Mouse (Mus musculus) stomach, embryonic 14.5 days (tissue): ENCODE measurements at regions not wholly inside any gene's neighbourhood (a gene's known extent, or its start where the extent isn't known, plus 50 kb on each side); places are given as distances from the start of the nearest gene placed in this dataset.

Source experiments
- ATAC-seq: fragments of 200-750 bp; cut with Nextera tagmentation; 2 replicates; pipeline ENCODE4 v1.8.0; 2017; ENCODE audit warnings: low read depth, moderate TSS enrichment; ENCODE audit not compliant: insufficient number of reproducible peaks, insufficient read depth, low FRiP score
- H3K27ac ChIP-seq: fragments of 300-500 bp; sonication (generic); 2 replicates; pipeline ENCODE4 v1.5.1; 2014; ENCODE audit warnings: mild to moderate bottlenecking, low read length, moderate library complexity, mixed read lengths
- H3K27me3 ChIP-seq: fragments of 300-500 bp; sonication (generic); 2 replicates; pipeline ENCODE4 v1.6.1; 2014; ENCODE audit warnings: low read length, control low read depth, mixed read lengths; ENCODE audit not compliant: control insufficient read depth, insufficient read depth
- H3K36me3 ChIP-seq: fragments of 300-500 bp; sonication (generic); 2 replicates; pipeline ENCODE4 v1.6.1; 2014; ENCODE audit warnings: mild to moderate bottlenecking, control low read depth, low read length, moderate library complexity, mixed read lengths; ENCODE audit not compliant: control insufficient read depth, insufficient read depth
- H3K4me1 ChIP-seq: fragments of 300-500 bp; sonication (generic); 2 replicates; pipeline ENCODE4 v1.6.1; 2014; ENCODE audit warnings: low read length, control low read depth, mixed read lengths; ENCODE audit not compliant: control insufficient read depth, insufficient read depth
- H3K4me2 ChIP-seq: fragments of 300-500 bp; sonication (generic); replicated peaks from 2 replicates; pipeline ENCODE4 v1.6.1; 2014; ENCODE audit warnings: low read depth, low read length, control low read depth
- H3K4me3 ChIP-seq: fragments of 300-500 bp; sonication (generic); 2 replicates; pipeline ENCODE4 v1.5.1; 2014; ENCODE audit warnings: low read depth, low read length, control low read depth
- H3K9ac ChIP-seq: fragments of 300-500 bp; sonication (generic); replicated peaks from 2 replicates; pipeline ENCODE4 v1.6.1; 2014; ENCODE audit warnings: low read depth, mild to moderate bottlenecking, control low read depth, low read length, moderate library complexity, mixed read lengths
- H3K9me3 ChIP-seq: fragments of 300-500 bp; sonication (generic); 2 replicates; pipeline ENCODE4 v1.6.1; 2016; ENCODE audit warnings: low read depth, low read length, control low read depth; ENCODE audit not compliant: control insufficient read depth
- WGBS: fragments of 180-500 bp; shearing (Covaris S2); extraction: QIAGEN DNeasy Blood & Tissue Kit; methylation state at CpG from one replicate; pipeline ENCODE4 v1.1.7; 2014; 5-methylcytosine and 5-hydroxymethylcytosine counted together

- WGBS, result 36% methylated on average over 6 of the region's 6 CpGs
- H3K4me1 ChIP-seq, result no peaks in the 10 kb centered on the region
- H3K36me3 ChIP-seq, result no peaks in the 10 kb centered on the region
- no peaks in the 10 kb centered on the region for H3K9me3 ChIP-seq
- no peak overlapping the region for H3K9ac ChIP-seq
- no peak overlapping the region for H3K4me2 ChIP-seq
- no peak for ATAC-seq
- no peaks in the 10 kb centered on the region for H3K27me3 ChIP-seq
- no peak overlapping the region for H3K4me3 ChIP-seq
- H3K27ac ChIP-seq, result no peak overlapping the region
Measured at GRCm38 (mm10) chr3:15205266-15206229, 126.6 kb downstream of the Gm9733 start.

DNA sequence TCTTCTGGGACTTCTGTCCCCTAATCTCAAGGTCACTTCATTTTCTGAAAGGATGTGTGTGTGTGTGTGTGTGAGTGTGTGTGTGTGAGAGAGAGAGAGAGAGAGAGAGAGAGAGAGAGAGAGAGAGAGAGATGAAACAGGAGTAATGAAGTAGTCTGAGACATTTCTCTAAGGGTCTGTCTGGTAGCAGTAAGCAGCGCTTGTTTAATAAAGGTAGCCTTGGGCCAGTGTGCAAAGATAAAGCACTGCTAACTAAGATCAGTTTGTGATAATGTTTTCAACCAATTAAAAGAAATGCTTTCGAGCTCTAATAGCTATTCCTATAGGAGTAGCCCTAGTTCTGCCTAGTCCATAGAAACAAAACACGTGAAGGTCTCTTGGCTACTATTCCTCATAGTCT is 119.7 kb downstream of the Gm9733 start:
- Histone ChIP-seq H3K4me2 (no peak overlapping the region), H3K27me3 (no peaks in the 10 kb centered on the region), H3K4me3 (no peak overlapping the region), H3K9ac (no peak overlapping the region), H3K27ac (no peak overlapping the region), H3K9me3 (no peaks in the 10 kb centered on the region), H3K36me3 (no peaks in the 10 kb centered on the region), H3K4me1 (no peaks in the 10 kb centered on the region)
- WGBS, result 88% methylated on average over 3 of the region's 3 CpGs
- ATAC-seq, result no peak

DNA sequence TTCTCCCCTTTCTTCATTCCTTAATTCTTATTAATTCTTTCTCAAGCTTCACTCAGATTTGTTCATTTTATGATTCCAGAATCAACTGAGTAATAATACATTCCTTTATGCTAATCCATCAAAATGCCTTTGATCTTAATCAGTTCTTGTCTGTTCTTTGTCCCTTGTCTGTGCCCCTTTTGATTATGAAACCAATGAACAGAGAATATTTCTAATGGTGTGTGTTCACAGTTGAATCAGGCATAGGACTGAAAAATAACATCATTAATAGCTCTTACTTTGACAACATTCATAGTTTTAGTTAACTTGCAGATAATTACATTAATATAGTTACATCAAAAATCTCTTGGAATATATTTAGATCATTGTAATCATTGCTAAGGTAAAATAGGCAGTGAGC is 114.5 kb downstream of the Gm9733 start:
- Histone ChIP-seq H3K9me3 (no peaks in the 10 kb centered on the region), H3K27me3 (no peaks in the 10 kb centered on the region), H3K4me3 (no peak overlapping the region), H3K4me2 (no peak overlapping the region), H3K4me1 (no peaks in the 10 kb centered on the region), H3K27ac (no peak overlapping the region), H3K36me3 (no peaks in the 10 kb centered on the region), H3K9ac (no peak overlapping the region)
- no peak for ATAC-seq

DNA sequence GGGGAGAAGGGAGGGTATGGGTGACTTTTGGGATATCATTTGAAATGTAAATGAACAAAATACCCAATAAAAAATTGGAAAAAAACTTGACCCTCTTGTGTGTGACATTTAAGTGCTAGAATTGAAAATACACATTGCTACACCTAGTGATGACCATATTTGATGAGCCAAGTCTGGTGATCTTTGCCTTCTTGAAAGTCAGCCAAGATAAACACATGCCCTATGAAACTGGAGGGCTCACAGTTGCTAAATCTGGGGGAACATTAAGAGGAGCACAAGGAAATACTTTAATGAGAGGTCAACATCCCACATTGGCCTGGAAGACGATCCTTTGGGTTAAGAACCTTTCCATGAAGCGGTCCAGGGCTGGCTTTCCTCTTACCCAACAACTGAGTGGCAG is 112.8 kb downstream of the Gm9733 start:
- Histone ChIP-seq H3K27me3 (no peaks in the 10 kb centered on the region), H3K27ac (no peak overlapping the region), H3K4me3 (no peak overlapping the region), H3K9ac (no peak overlapping the region), H3K4me2 (no peak overlapping the region), H3K9me3 (no peaks in the 10 kb centered on the region), H3K36me3 (no peaks in the 10 kb centered on the region), H3K4me1 (no peaks in the 10 kb centered on the region)
- ATAC-seq, result no peak
- WGBS, result 74% methylated on average over 2 of the region's 2 CpGs

- ATAC-seq, result no peak
- no peak overlapping the region for H3K4me2 ChIP-seq
- H3K4me1 ChIP-seq, result no peaks in the 10 kb centered on the region
- H3K9ac ChIP-seq, result no peak overlapping the region
- H3K4me3 ChIP-seq, result no peak overlapping the region
- 77% methylated on average over 6 of the region's 6 CpGs for WGBS
- H3K27me3 ChIP-seq, result no peaks in the 10 kb centered on the region
- no peaks in the 10 kb centered on the region for H3K36me3 ChIP-seq
- no peaks in the 10 kb centered on the region for H3K9me3 ChIP-seq
- H3K27ac ChIP-seq, result no peak overlapping the region
Measured at GRCm38 (mm10) chr3:15223266-15223665, 108.8 kb downstream of the Gm9733 start.

- H3K27ac ChIP-seq, result no peak overlapping the region
- H3K4me2 ChIP-seq, result no peak overlapping the region
- no peaks in the 10 kb centered on the region for H3K27me3 ChIP-seq
- H3K4me1 ChIP-seq, result no peaks in the 10 kb centered on the region
- ATAC-seq, result no peak
- H3K4me3 ChIP-seq, result no peak overlapping the region
- H3K36me3 ChIP-seq, result no peaks in the 10 kb centered on the region
- WGBS, result 27% methylated on average over 1 of the region's 1 CpGs
- H3K9ac ChIP-seq, result no peak overlapping the region
- no peaks in the 10 kb centered on the region for H3K9me3 ChIP-seq
Measured at GRCm38 (mm10) chr3:15224452-15224851, 107.7 kb downstream of the Gm9733 start.

GRCm38 (mm10) chr3:15228641-15229040 is 103.5 kb downstream of the Gm9733 start:
- no peaks in the 10 kb centered on the region for H3K9me3 ChIP-seq
- H3K36me3 ChIP-seq, result no peaks in the 10 kb centered on the region
- H3K27ac ChIP-seq, result no peak overlapping the region
- no peak overlapping the region for H3K9ac ChIP-seq
- H3K4me1 ChIP-seq, result no peaks in the 10 kb centered on the region
- WGBS, result 65% methylated on average over 2 of the region's 2 CpGs
- H3K4me3 ChIP-seq, result no peak overlapping the region
- no peaks in the 10 kb centered on the region for H3K27me3 ChIP-seq
- ATAC-seq, result no peak
- H3K4me2 ChIP-seq, result no peak overlapping the region

- 84% methylated on average over 6 of the region's 6 CpGs for whole genome bisulfite sequencing
- ATAC-seq, result no peak
Measured at GRCm38 (mm10) chr3:15230204-15230603, 101.9 kb downstream of the Gm9733 start.

DNA sequence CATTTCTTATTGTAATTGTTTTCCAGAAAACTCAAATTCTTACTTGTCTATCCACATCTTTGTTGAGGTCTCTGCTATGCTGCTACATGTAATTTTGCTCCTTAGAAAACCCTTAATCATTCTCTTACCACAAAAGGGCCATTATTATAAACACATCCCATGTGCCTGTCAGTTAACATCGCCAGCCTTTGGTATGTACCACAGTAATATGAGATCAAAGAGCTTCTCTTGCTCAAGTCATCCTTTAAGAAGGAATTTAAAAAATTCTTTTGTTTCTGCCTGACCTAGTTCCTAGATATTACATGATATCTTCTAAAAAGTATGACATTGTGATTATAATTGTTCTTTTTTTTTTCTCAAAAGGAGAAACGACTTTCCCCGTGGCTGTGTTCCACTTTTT is 100.7 kb downstream of the Gm9733 start:
- Histone ChIP-seq H3K27me3 (no peaks in the 10 kb centered on the region), H3K9ac (no peak overlapping the region), H3K4me2 (no peak overlapping the region), H3K36me3 (no peaks in the 10 kb centered on the region), H3K4me3 (no peak overlapping the region), H3K4me1 (no peaks in the 10 kb centered on the region), H3K9me3 (no peaks in the 10 kb centered on the region), H3K27ac (no peak overlapping the region)
- 33% methylated on average over 3 of the region's 3 CpGs for WGBS
- no peak for ATAC-seq

More at GRCm38 (mm10) chr3:15230204-15230603, 101.9 kb downstream of the Gm9733 start:
- H3K4me3 ChIP-seq, result no peak overlapping the region
- no peaks in the 10 kb centered on the region for H3K36me3 ChIP-seq
- H3K27me3 ChIP-seq, result no peaks in the 10 kb centered on the region
- H3K4me2 ChIP-seq, result no peak overlapping the region
- H3K4me1 ChIP-seq, result no peaks in the 10 kb centered on the region
- H3K9me3 ChIP-seq, result no peaks in the 10 kb centered on the region
- no peak overlapping the region for H3K9ac ChIP-seq
- no peak overlapping the region for H3K27ac ChIP-seq
